Comparison of ENCODE assay signal across 14 mouse cellular contexts in genomic region chr3:127826503-127826902, GRCm38 (mm10). TPM values are rescaled to one million over a fixed set of nuclear protein-coding genes. Genes with fewer than 3 reads are reported as not detected.
DNase-seq lines count a peak whose midpoint lies in the region; ATAC-seq and TF ChIP-seq lines count a peak whose summit lies in the region.
"Had no signal": no experiment of that assay in that cellular context is flagged by ENCODE, and none has a peak within 500 bp of the region (broad histone marks: within the 10 kb centered on the region; RNA-seq: fewer than 3 reads in every experiment).

No protein-coding gene starts in this region.

- no peak overlapping the region for H3K4me3 ChIP-seq in hindbrain, embryonic 10.5 days
- H3K4me3 ChIP-seq in hindbrain, embryonic 11.5 days (ENCODE audit: low read depth, low read length), result no peak overlapping the region
- H3K4me3 ChIP-seq in stomach, embryonic 14.5 days (ENCODE audit: low read depth, low read length), result no peak overlapping the region
- H3K4me3 ChIP-seq in stomach, postnatal 0 days (ENCODE audit: low read depth, low read length), result no peak overlapping the region
- H3K4me3 ChIP-seq: embryonic facial prominence, embryonic 10.5 days; erythroblast, embryonic 14.5 days; heart, embryonic 12.5 days; megakaryocyte, embryonic 14.5 days; myocyte had no signal

- no peak for ATAC-seq in hindbrain, embryonic 11.5 days (ENCODE audit: low FRiP score)
- ATAC-seq in stomach, embryonic 14.5 days (ENCODE audit: insufficient number of reproducible peaks, insufficient read depth, low FRiP score, low read depth), result no peak
- no peak for ATAC-seq in stomach, postnatal 0 days (ENCODE audit: low FRiP score, low TSS enrichment)

- no peak for TF ChIP-seq CTCF in stomach, postnatal 0 days (IDR thresholded peaks at IDR 0.05; ENCODE audit: low read depth)

- TF ChIP-seq EP300 in stomach, postnatal 0 days (optimal IDR thresholded peaks at IDR 0.05), result no peak

- H3K36me3 ChIP-seq in hindbrain, embryonic 10.5 days, result peaks cover 19% of the 10 kb centered on the region
- H3K36me3 ChIP-seq in hindbrain, embryonic 11.5 days (ENCODE audit: control insufficient read depth, insufficient read depth, low read length), result no peaks in the 10 kb centered on the region
- H3K36me3 ChIP-seq in stomach, embryonic 14.5 days (ENCODE audit: control insufficient read depth, insufficient read depth, low read length), result peaks cover 2% of the 10 kb centered on the region
- H3K36me3 ChIP-seq in stomach, postnatal 0 days (ENCODE audit: control insufficient read depth, insufficient read depth, low read length), result no peaks in the 10 kb centered on the region

- H3K9ac ChIP-seq in hindbrain, embryonic 11.5 days (ENCODE audit: low read depth, low read length), result no peak overlapping the region
- no peak overlapping the region for H3K9ac ChIP-seq in stomach, embryonic 14.5 days (replicated peaks; ENCODE audit: low read depth, low read length)
- no peak overlapping the region for H3K9ac ChIP-seq in stomach, postnatal 0 days (ENCODE audit: low read length)
- H3K9ac ChIP-seq: heart, embryonic 12.5 days had no signal

- H3K27ac ChIP-seq in hindbrain, embryonic 10.5 days, result 0 out of 2 replicates have a peak overlapping the region, but pooled peaks have one; percentile 53
- no peak overlapping the region for H3K27ac ChIP-seq in hindbrain, embryonic 11.5 days (ENCODE audit: low read depth, low read length)
- peak overlapping the region; percentile 40; the same call in 1 of the 2 replicates for H3K27ac ChIP-seq in stomach, embryonic 14.5 days (ENCODE audit: low read length)
- H3K27ac ChIP-seq in stomach, postnatal 0 days (replicated peaks), result no peak overlapping the region
- H3K27ac ChIP-seq: embryonic facial prominence, embryonic 10.5 days had no signal

- no peak for DNase-seq in hindbrain, embryonic 10.5 days (ENCODE audit: low spot score)
- no peak for DNase-seq in hindbrain, embryonic 11.5 days (ENCODE audit: low spot score)
- DNase-seq in kidney, postnatal 4 days, result peak; percentile 14 to 16
- DNase-seq in kidney, postnatal 25 days, result no peak
- DNase-seq in stomach, postnatal 0 days (ENCODE audit: low spot score), result no peak
- DNase-seq in cerebellum, postnatal 10 days, result no peak
- DNase-seq: cerebellum, postnatal 36 days; gastrocnemius, postnatal 14 days had no signal

- H3K27me3 ChIP-seq in hindbrain, embryonic 10.5 days (ENCODE audit: insufficient read depth, poor library complexity, severe bottlenecking), result no peaks in the 10 kb centered on the region
- no peaks in the 10 kb centered on the region for H3K27me3 ChIP-seq in hindbrain, embryonic 11.5 days (ENCODE audit: control insufficient read depth, insufficient read depth, low read length)
- H3K27me3 ChIP-seq in stomach, embryonic 14.5 days (ENCODE audit: control insufficient read depth, insufficient read depth, low read length), result no peaks in the 10 kb centered on the region
- H3K27me3 ChIP-seq in stomach, postnatal 0 days (ENCODE audit: control insufficient read depth, insufficient read depth, low read length), result no peaks in the 10 kb centered on the region
- H3K27me3 ChIP-seq: heart, embryonic 12.5 days; megakaryocyte, embryonic 14.5 days had no signal

- no peak overlapping the region for H3K4me2 ChIP-seq in hindbrain, embryonic 11.5 days (replicated peaks; ENCODE audit: low read depth, low read length)
- no peak overlapping the region for H3K4me2 ChIP-seq in stomach, embryonic 14.5 days (replicated peaks; ENCODE audit: low read depth, low read length)
- no peak overlapping the region for H3K4me2 ChIP-seq in stomach, postnatal 0 days (replicated peaks; ENCODE audit: low read depth)

- no peaks in the 10 kb centered on the region for H3K9me3 ChIP-seq in hindbrain, embryonic 10.5 days
- H3K9me3 ChIP-seq in hindbrain, embryonic 11.5 days (ENCODE audit: control insufficient read depth, low read length), result no peaks in the 10 kb centered on the region
- H3K9me3 ChIP-seq in stomach, embryonic 14.5 days (ENCODE audit: control insufficient read depth, low read depth, low read length), result no peaks in the 10 kb centered on the region
- no peaks in the 10 kb centered on the region for H3K9me3 ChIP-seq in stomach, postnatal 0 days (ENCODE audit: control insufficient read depth, low read length)
- H3K9me3 ChIP-seq: embryonic facial prominence, embryonic 10.5 days; heart, embryonic 12.5 days; megakaryocyte, embryonic 14.5 days had no signal

- peaks cover 11% of the 10 kb centered on the region for H3K4me1 ChIP-seq in hindbrain, embryonic 10.5 days (replicated peaks)
- no peaks in the 10 kb centered on the region for H3K4me1 ChIP-seq in hindbrain, embryonic 11.5 days (replicated peaks; ENCODE audit: control insufficient read depth, insufficient read depth, low read length)
- peaks cover 22% of the 10 kb centered on the region for H3K4me1 ChIP-seq in stomach, embryonic 14.5 days (ENCODE audit: control insufficient read depth, insufficient read depth, low read length)
- H3K4me1 ChIP-seq in stomach, postnatal 0 days (replicated peaks; ENCODE audit: control insufficient read depth, insufficient read depth), result 0 out of 2 replicates have a peak, but pooled peaks cover 5% of the 10 kb centered on the region

- 88% methylated on average over 7 of the region's 7 CpGs for WGBS in hindbrain, embryonic 10.5 days
- WGBS in hindbrain, embryonic 11.5 days, result 88% methylated on average over 7 of the region's 7 CpGs
- WGBS in stomach, embryonic 14.5 days, result 64% methylated on average over 7 of the region's 7 CpGs
- WGBS in stomach, postnatal 0 days, result 78% methylated on average over 7 of the region's 7 CpGs

RNA-seq across cellular contexts. Expression of gene Ap1ar, which starts 10.8 kb away (rescaled TPM):
- polyA plus RNA-seq in hindbrain, embryonic 10.5 days (2016; fragmentation: Nextera tagmentation; extraction: Ambion mirVana), result 56.0 and 60.8 TPM in 2 replicates
- polyA plus RNA-seq in hindbrain, embryonic 11.5 days (2014; fragmentation: Nextera tagmentation; extraction: Ambion mirVana), result 71.9 and 77.9 TPM in 2 replicates
- polyA plus RNA-seq in stomach, embryonic 14.5 days (2014; fragmentation: Nextera tagmentation; extraction: Ambion mirVana), result 56.8 and 62.3 TPM in 2 replicates
- polyA plus RNA-seq in stomach, postnatal 0 days (2015; fragmentation: Nextera tagmentation; extraction: Ambion mirVana), result 32.2 and 39.0 TPM in 2 replicates

RNA-seq across cellular contexts. Expression of gene Tifa, which starts 36.9 kb away (rescaled TPM):
- 2.0 and 2.3 TPM in 2 replicates for polyA plus RNA-seq in hindbrain, embryonic 10.5 days (2016; fragmentation: Nextera tagmentation; extraction: Ambion mirVana)
- 4.5 and 4.7 TPM in 2 replicates for polyA plus RNA-seq in hindbrain, embryonic 11.5 days (2014; fragmentation: Nextera tagmentation; extraction: Ambion mirVana)
- 4.5 and 6.1 TPM in 2 replicates for polyA plus RNA-seq in stomach, embryonic 14.5 days (2014; fragmentation: Nextera tagmentation; extraction: Ambion mirVana)
- 7.6 and 7.7 TPM in 2 replicates for polyA plus RNA-seq in stomach, postnatal 0 days (2015; fragmentation: Nextera tagmentation; extraction: Ambion mirVana)

RNA-seq across cellular contexts. Expression of gene Alpk1, which starts 46.2 kb away (rescaled TPM):
- 1.1 and 1.4 TPM in 2 replicates for polyA plus RNA-seq in hindbrain, embryonic 10.5 days (2016; fragmentation: Nextera tagmentation; extraction: Ambion mirVana)
- 1.2 and 1.3 TPM in 2 replicates for polyA plus RNA-seq in hindbrain, embryonic 11.5 days (2014; fragmentation: Nextera tagmentation; extraction: Ambion mirVana)
- 2.9 and 3.5 TPM in 2 replicates for polyA plus RNA-seq in stomach, embryonic 14.5 days (2014; fragmentation: Nextera tagmentation; extraction: Ambion mirVana)
- 1.2 and 1.5 TPM in 2 replicates for polyA plus RNA-seq in stomach, postnatal 0 days (2015; fragmentation: Nextera tagmentation; extraction: Ambion mirVana)
- polyA plus RNA-seq: erythroblast, embryonic 14.5 days had no signal

Comparison
In these comparisons a context has a peak if more than half of its experiments do, and no peak if none do; other contexts are left out.
1. DNase-seq: peak in kidney, postnatal 4 days (2 of 2); none in hindbrain, embryonic 10.5 days (single experiment), hindbrain, embryonic 11.5 days (single experiment), kidney, postnatal 25 days (0 of 2), stomach, postnatal 0 days (single experiment) and cerebellum, postnatal 10 days (0 of 2).
2. H3K27ac ChIP-seq: peak in hindbrain, embryonic 10.5 days (single experiment) and stomach, embryonic 14.5 days (single experiment); none in hindbrain, embryonic 11.5 days (single experiment) and stomach, postnatal 0 days (single experiment).